Mouse (Mus musculus): ENCODE measurements at regions not wholly inside any gene's neighbourhood (a gene's known extent, or its start where the extent isn't known, plus 50 kb on each side); places are given as distances from the start of the nearest gene placed in this dataset.
A peak's percentile ranks its signal among the peaks of the same experiment; 100 is the strongest.

GRCm38 (mm10) chr6:75683935-75684334 lies 813.6 kb downstream of the Gm9008 start:
- Histone ChIP-seq H3K4me1 (ENCODE audit: control insufficient read depth, insufficient read depth, low read length) (no peaks in the 10 kb centered on the region), H3K4me3 (ENCODE audit: low read depth, low read length) (no peak overlapping the region), H3K27me3 (ENCODE audit: control insufficient read depth, insufficient read depth, low read depth, low read length) (no peaks in the 10 kb centered on the region), H3K4me2 (ENCODE audit: low read length) (no peak overlapping the region), H3K36me3 (ENCODE audit: control insufficient read depth, insufficient read depth, low read length) (no peaks in the 10 kb centered on the region), H3K9me3 (replicated peaks; ENCODE audit: control insufficient read depth, low read length, poor library complexity, severe bottlenecking) (no peaks in the 10 kb centered on the region), H3K27ac (ENCODE audit: low read length) (no peak overlapping the region), H3K9ac (ENCODE audit: low read depth, low read length) (no peak overlapping the region)
- no peak for ATAC-seq
- WGBS: 85% methylated on average over 2 of the region's 2 CpGs

GRCm38 (mm10) chr6:75644363-75644720 lies 853.2 kb downstream of the Gm9008 start:
- Histone ChIP-seq H3K4me2 (ENCODE audit: low read length) (no peak overlapping the region), H3K9ac (ENCODE audit: low read depth, low read length) (no peak overlapping the region), H3K4me3 (ENCODE audit: low read depth, low read length) (no peak overlapping the region), H3K4me1 (ENCODE audit: control insufficient read depth, insufficient read depth, low read length) (no peaks in the 10 kb centered on the region), H3K9me3 (replicated peaks; ENCODE audit: control insufficient read depth, low read length, poor library complexity, severe bottlenecking) (no peaks in the 10 kb centered on the region), H3K36me3 (ENCODE audit: control insufficient read depth, insufficient read depth, low read length) (no peaks in the 10 kb centered on the region), H3K27ac (ENCODE audit: low read length) (no peak overlapping the region), H3K27me3 (ENCODE audit: control insufficient read depth, insufficient read depth, low read depth, low read length) (no peaks in the 10 kb centered on the region)
- ATAC-seq: no peak
- 93% methylated on average over 2 of the region's 2 CpGs for WGBS

GRCm38 (mm10) chr6:75643581-75644362 lies 853.8 kb downstream of the Gm9008 start:
- H3K9me3 ChIP-seq (replicated peaks; ENCODE audit: control insufficient read depth, low read length, poor library complexity, severe bottlenecking): no peaks in the 10 kb centered on the region
- H3K9ac ChIP-seq (ENCODE audit: low read depth, low read length): no peak overlapping the region
- H3K4me2 ChIP-seq (ENCODE audit: low read length): no peak overlapping the region
- no peak overlapping the region for H3K27ac ChIP-seq (ENCODE audit: low read length)
- ATAC-seq: no peak
- H3K4me1 ChIP-seq (ENCODE audit: control insufficient read depth, insufficient read depth, low read length): no peaks in the 10 kb centered on the region
- H3K4me3 ChIP-seq (ENCODE audit: low read depth, low read length): no peak overlapping the region
- WGBS: 67% methylated on average over 2 of the region's 2 CpGs
- H3K27me3 ChIP-seq (ENCODE audit: control insufficient read depth, insufficient read depth, low read depth, low read length): no peaks in the 10 kb centered on the region
- H3K36me3 ChIP-seq (ENCODE audit: control insufficient read depth, insufficient read depth, low read length): no peaks in the 10 kb centered on the region

- Histone ChIP-seq H3K9ac (ENCODE audit: low read depth, low read length) (no peak overlapping the region), H3K27me3 (ENCODE audit: control insufficient read depth, insufficient read depth, low read depth, low read length) (no peaks in the 10 kb centered on the region), H3K9me3 (replicated peaks; ENCODE audit: control insufficient read depth, low read length, poor library complexity, severe bottlenecking) (no peaks in the 10 kb centered on the region), H3K4me3 (ENCODE audit: low read depth, low read length) (no peak overlapping the region), H3K4me2 (ENCODE audit: low read length) (no peak overlapping the region), H3K36me3 (ENCODE audit: control insufficient read depth, insufficient read depth, low read length) (no peaks in the 10 kb centered on the region), H3K27ac (ENCODE audit: low read length) (no peak overlapping the region), H3K4me1 (ENCODE audit: control insufficient read depth, insufficient read depth, low read length) (no peaks in the 10 kb centered on the region)
- no peak for ATAC-seq
- 39% methylated on average over 1 of the region's 1 CpGs for WGBS
Measured at GRCm38 (mm10) chr6:75636050-75636449, 861.5 kb downstream of the Gm9008 start.

GRCm38 (mm10) chr6:75602536-75603279 lies 894.9 kb downstream of the Gm9008 start:
- Histone ChIP-seq H3K9me3 (replicated peaks; ENCODE audit: control insufficient read depth, low read length, poor library complexity, severe bottlenecking) (no peaks in the 10 kb centered on the region), H3K36me3 (ENCODE audit: control insufficient read depth, insufficient read depth, low read length) (no peaks in the 10 kb centered on the region), H3K4me1 (ENCODE audit: control insufficient read depth, insufficient read depth, low read length) (peaks cover 8% of the 10 kb centered on the region; the same call in 1 of the 2 replicates), H3K27ac (ENCODE audit: low read length) (peak overlapping the region; percentile 60; the same call in 1 of the 2 replicates), H3K27me3 (ENCODE audit: control insufficient read depth, insufficient read depth, low read depth, low read length) (no peaks in the 10 kb centered on the region), H3K9ac (ENCODE audit: low read depth, low read length) (no peak overlapping the region), H3K4me3 (ENCODE audit: low read depth, low read length) (no peak overlapping the region), H3K4me2 (ENCODE audit: low read length) (peak overlapping the region; percentile 28; the same call in 1 of the 2 replicates)
- ATAC-seq: peak; percentile 91
- 5% methylated on average over 11 of the region's 11 CpGs for WGBS

GRCm38 (mm10) chr6:75558431-75558830 lies 939.2 kb downstream of the Gm9008 start:
- WGBS: 84% methylated on average over 3 of the region's 3 CpGs
- no peak overlapping the region for H3K4me2 ChIP-seq (ENCODE audit: low read length)
- H3K27me3 ChIP-seq (ENCODE audit: control insufficient read depth, insufficient read depth, low read depth, low read length): no peaks in the 10 kb centered on the region
- H3K9me3 ChIP-seq (replicated peaks; ENCODE audit: control insufficient read depth, low read length, poor library complexity, severe bottlenecking): no peaks in the 10 kb centered on the region
- no peak overlapping the region for H3K9ac ChIP-seq (ENCODE audit: low read depth, low read length)
- H3K27ac ChIP-seq (ENCODE audit: low read length): no peak overlapping the region
- ATAC-seq: no peak
- H3K36me3 ChIP-seq (ENCODE audit: control insufficient read depth, insufficient read depth, low read length): no peaks in the 10 kb centered on the region
- H3K4me1 ChIP-seq (ENCODE audit: control insufficient read depth, insufficient read depth, low read length): no peaks in the 10 kb centered on the region
- no peak overlapping the region for H3K4me3 ChIP-seq (ENCODE audit: low read depth, low read length)

GRCm38 (mm10) chr6:75542247-75542700 lies 955.3 kb downstream of the Gm9008 start:
- Histone ChIP-seq H3K36me3 (ENCODE audit: control insufficient read depth, insufficient read depth, low read length) (no peaks in the 10 kb centered on the region), H3K4me2 (ENCODE audit: low read length) (no peak overlapping the region), H3K27ac (ENCODE audit: low read length) (no peak overlapping the region), H3K27me3 (ENCODE audit: control insufficient read depth, insufficient read depth, low read depth, low read length) (no peaks in the 10 kb centered on the region), H3K9me3 (replicated peaks; ENCODE audit: control insufficient read depth, low read length, poor library complexity, severe bottlenecking) (no peaks in the 10 kb centered on the region), H3K9ac (ENCODE audit: low read depth, low read length) (no peak overlapping the region), H3K4me1 (ENCODE audit: control insufficient read depth, insufficient read depth, low read length) (peaks cover 3% of the 10 kb centered on the region; the same call in 1 of the 2 replicates), H3K4me3 (ENCODE audit: low read depth, low read length) (no peak overlapping the region)
- 41% methylated on average over 1 of the region's 1 CpGs for WGBS
- peak; percentile 62; the same call in 1 of the 2 replicates for ATAC-seq

- no peak for ATAC-seq
- Histone ChIP-seq H3K4me3 (ENCODE audit: low read depth, low read length) (no peak overlapping the region), H3K27ac (ENCODE audit: low read length) (no peak overlapping the region), H3K4me1 (ENCODE audit: control insufficient read depth, insufficient read depth, low read length) (peaks cover 3% of the 10 kb centered on the region; the same call in 1 of the 2 replicates), H3K9me3 (replicated peaks; ENCODE audit: control insufficient read depth, low read length, poor library complexity, severe bottlenecking) (no peaks in the 10 kb centered on the region), H3K27me3 (ENCODE audit: control insufficient read depth, insufficient read depth, low read depth, low read length) (no peaks in the 10 kb centered on the region), H3K4me2 (ENCODE audit: low read length) (no peak overlapping the region), H3K36me3 (ENCODE audit: control insufficient read depth, insufficient read depth, low read length) (no peaks in the 10 kb centered on the region), H3K9ac (ENCODE audit: low read depth, low read length) (no peak overlapping the region)
- WGBS: 84% methylated on average over 3 of the region's 3 CpGs
Measured at GRCm38 (mm10) chr6:75539703-75540102, 957.9 kb downstream of the Gm9008 start.
